Mouse (Mus musculus) hindbrain, embryonic 14.5 days (tissue): ENCODE measurements around the gene Slc6a1. TPM values are rescaled to one million over a fixed set of nuclear protein-coding genes. Genes with fewer than 3 reads are reported as not detected.

Source experiments
- ATAC-seq: fragments of 200-750 bp; cut with Nextera tagmentation; 2 replicates; pipeline ENCODE4 v1.8.0; 2017; ENCODE audit warnings: moderate number of reproducible peaks, mild to moderate bottlenecking, moderate TSS enrichment, moderate library complexity; ENCODE audit not compliant: low FRiP score
- DNase-seq: peaks from one replicate; pipeline ENCODE4 v3.0.0-alpha.2; 2015; ENCODE audit warnings: low spot score
- H3K27ac ChIP-seq: fragments of 300-500 bp; sonication (generic); 2 replicates; pipeline ENCODE4 v1.5.1; 2014; ENCODE audit warnings: mild to moderate bottlenecking, moderate library complexity
- H3K27me3 ChIP-seq: fragments of 300-500 bp; sonication (generic); 2 replicates; pipeline ENCODE4 v1.6.1; 2014; ENCODE audit warnings: mild to moderate bottlenecking, low read length, mixed read lengths; ENCODE audit not compliant: control insufficient read depth, insufficient read depth
- H3K36me3 ChIP-seq: fragments of 300-500 bp; sonication (generic); replicated peaks from 2 replicates; pipeline ENCODE4 v1.6.1; 2014; ENCODE audit not compliant: control insufficient read depth, insufficient read depth
- H3K4me1 ChIP-seq: fragments of 300-500 bp; sonication (generic); replicated peaks from 2 replicates; pipeline ENCODE4 v1.6.1; 2014; ENCODE audit warnings: antibody characterized with exemption, low read length, mixed read lengths; ENCODE audit not compliant: control insufficient read depth, insufficient read depth
- H3K4me2 ChIP-seq: fragments of 300-500 bp; sonication (generic); replicated peaks from 2 replicates; pipeline ENCODE4 v1.6.1; 2014; ENCODE audit warnings: mild to moderate bottlenecking, moderate library complexity
- H3K4me3 ChIP-seq: fragments of 300-500 bp; sonication (generic); replicated peaks from 2 replicates; pipeline ENCODE4 v1.5.1; 2014; ENCODE audit warnings: mild to moderate bottlenecking, low read length
- H3K9ac ChIP-seq: fragments of 300-500 bp; sonication (generic); 2 replicates; pipeline ENCODE4 v1.6.1; 2014
- H3K9me3 ChIP-seq: fragments of 300-500 bp; sonication (generic); 2 replicates; pipeline ENCODE4 v1.6.1; 2016; ENCODE audit warnings: low read length; ENCODE audit not compliant: control insufficient read depth
- WGBS: fragments of 180-500 bp; shearing (Covaris S2); extraction: QIAGEN DNeasy Blood & Tissue Kit; methylation state at CpG from one replicate; pipeline ENCODE4 v1.1.7; 2014; 5-methylcytosine and 5-hydroxymethylcytosine counted together
- polyA plus RNA-seq: library from polyadenylated mRNA; unstranded; fragments of >200 nt; fragmentation: Nextera tagmentation; extraction: Ambion mirVana; gene quantifications from 2 replicates; pipeline ENCODE4 v1.2.1, GENCODE M21; 2014

Gene Slc6a1
- polyA plus RNA-seq, 1 experiment from 2014 or later: 135 TPM

DNA sequence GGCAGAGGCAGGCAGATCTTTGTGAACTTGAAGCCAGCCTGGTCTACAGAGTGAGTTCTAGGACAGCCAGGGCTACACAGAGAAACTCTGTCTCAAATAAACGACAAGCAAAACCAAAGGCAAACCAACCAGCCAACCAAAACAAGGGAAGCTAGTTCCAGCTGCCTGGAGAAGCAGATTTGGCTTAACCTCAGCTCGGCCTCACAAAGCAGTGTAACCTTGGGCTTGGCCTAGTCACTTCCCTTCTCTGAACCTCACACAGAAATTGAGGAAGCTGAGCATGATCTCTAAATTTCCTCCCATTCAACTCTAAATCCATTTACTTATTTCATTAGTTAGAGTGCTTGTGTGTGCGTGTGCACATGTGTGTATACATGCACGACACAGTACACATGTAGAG, 79.9 kb downstream of the Slc6a1 start:
- no peak overlapping the region for H3K9ac ChIP-seq
- no peak overlapping the region for H3K4me2 ChIP-seq
- no peak for DNase-seq
- no peaks in the 10 kb centered on the region for H3K9me3 ChIP-seq
- WGBS: 84% methylated on average over 4 of the region's 4 CpGs
- no peak overlapping the region for H3K27ac ChIP-seq
- H3K27me3 ChIP-seq: no peaks in the 10 kb centered on the region
- no peak for ATAC-seq
- no peak overlapping the region for H3K4me3 ChIP-seq
- 0 out of 2 replicates have a peak, but pooled peaks cover 3% of the 10 kb centered on the region for H3K4me1 ChIP-seq
- H3K36me3 ChIP-seq: no peaks in the 10 kb centered on the region

DNA sequence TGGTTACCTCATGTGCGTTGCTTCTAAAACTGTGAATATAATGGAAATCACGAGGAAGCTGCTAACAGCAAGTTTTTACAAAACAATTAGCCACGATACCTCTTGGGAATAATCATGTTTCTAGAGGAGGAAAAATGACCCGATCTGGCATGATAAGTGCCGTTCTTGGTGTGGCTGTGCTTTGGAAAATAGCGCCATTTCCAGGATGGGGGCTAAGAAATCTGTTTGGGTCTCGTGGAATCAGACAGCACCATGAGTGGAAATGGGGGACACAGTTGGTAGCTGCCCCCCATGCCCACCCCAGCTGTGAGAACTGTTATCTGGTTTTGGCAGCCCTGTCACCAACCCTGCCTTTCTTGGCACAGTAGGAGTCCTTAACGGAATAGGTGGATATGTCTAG, 81.3 kb downstream of the Slc6a1 start:
- ATAC-seq (no peak), DNase-seq (no peak)
- H3K4me1 ChIP-seq: 0 out of 2 replicates have a peak, but pooled peaks cover 3% of the 10 kb centered on the region
- H3K27me3 ChIP-seq: no peaks in the 10 kb centered on the region
- 62% methylated on average over 8 of the region's 8 CpGs for WGBS
- H3K9ac ChIP-seq: no peak overlapping the region
- no peak overlapping the region for H3K27ac ChIP-seq
- H3K9me3 ChIP-seq: no peaks in the 10 kb centered on the region
- no peak overlapping the region for H3K4me3 ChIP-seq
- no peak overlapping the region for H3K4me2 ChIP-seq
- no peaks in the 10 kb centered on the region for H3K36me3 ChIP-seq

DNA sequence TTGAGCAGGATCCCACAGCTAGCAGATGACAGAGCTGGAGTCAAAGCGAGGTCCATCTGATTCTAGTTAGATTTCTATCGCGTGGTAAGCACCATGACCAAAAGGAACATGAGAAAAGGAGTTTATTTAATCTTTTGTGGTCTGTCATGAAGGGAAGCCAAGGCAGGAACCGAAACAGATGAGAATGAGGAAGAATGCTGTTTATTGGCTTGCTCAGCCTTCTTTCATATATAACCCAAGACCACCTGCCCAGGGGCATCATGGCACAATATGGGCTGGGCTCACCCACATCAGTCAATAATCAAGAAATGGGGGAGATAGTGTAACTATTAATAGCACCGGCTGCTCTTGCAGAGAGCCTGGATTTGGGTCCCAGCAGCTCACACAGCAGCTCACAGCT, 82.3 kb downstream of the Slc6a1 start:
- no peak overlapping the region for H3K4me3 ChIP-seq
- DNase-seq (no peak), ATAC-seq (no peak)
- H3K27ac ChIP-seq: no peak overlapping the region
- no peaks in the 10 kb centered on the region for H3K9me3 ChIP-seq
- H3K4me1 ChIP-seq: 0 out of 2 replicates have a peak, but pooled peaks cover 3% of the 10 kb centered on the region
- H3K36me3 ChIP-seq: no peaks in the 10 kb centered on the region
- H3K27me3 ChIP-seq: no peaks in the 10 kb centered on the region
- WGBS: 89% methylated on average over 5 of the region's 5 CpGs
- no peak overlapping the region for H3K4me2 ChIP-seq
- H3K9ac ChIP-seq: no peak overlapping the region

DNA sequence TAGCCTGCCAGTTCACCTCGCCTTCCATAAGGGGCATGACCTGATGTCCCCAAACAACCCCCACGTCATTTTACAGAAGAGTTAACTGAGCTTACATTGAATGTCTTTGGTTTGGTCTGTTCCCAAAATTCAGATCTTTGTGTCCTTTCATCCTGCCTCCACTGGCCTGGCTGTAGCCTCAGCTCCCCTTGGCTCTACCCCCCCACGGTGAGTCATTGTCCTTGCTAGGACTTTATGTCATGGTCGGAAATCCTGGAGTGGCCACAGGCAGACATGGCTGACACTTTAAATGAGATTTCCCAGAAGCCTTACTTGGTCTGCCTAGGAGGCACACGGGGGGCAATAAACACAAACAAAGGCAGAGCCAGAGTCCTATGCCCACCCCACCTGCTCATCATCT, 83.8 kb downstream of the Slc6a1 start:
- H3K4me2 ChIP-seq: no peak overlapping the region
- H3K27me3 ChIP-seq: no peaks in the 10 kb centered on the region
- H3K9ac ChIP-seq: no peak overlapping the region
- no peak overlapping the region for H3K4me3 ChIP-seq
- no peak for DNase-seq
- no peaks in the 10 kb centered on the region for H3K36me3 ChIP-seq
- H3K4me1 ChIP-seq: 0 out of 2 replicates have a peak, but pooled peaks cover 3% of the 10 kb centered on the region
- WGBS: 70% methylated on average over 5 of the region's 5 CpGs
- no peak overlapping the region for H3K27ac ChIP-seq
- no peak for ATAC-seq
- H3K9me3 ChIP-seq: no peaks in the 10 kb centered on the region

Other genes with a start within 250 kb of the Slc6a1 start
- gene Atp2b2, start 240.0 kb upstream of the Slc6a1 start, polyA plus RNA-seq: 34.2 and 39.0 TPM in 2 replicates
- gene Slc6a11, start 151.4 kb upstream of the Slc6a1 start, polyA plus RNA-seq: 64.0 and 78.9 TPM in 2 replicates
- 0.47 and 0.85 TPM in 2 replicates for gene Hrh1, start 115.3 kb downstream of the Slc6a1 start, polyA plus RNA-seq